Mouse (Mus musculus) heart, postnatal 36 days (tissue): ENCODE measurements around the gene Otulin. TPM values are rescaled to one million over a fixed set of nuclear protein-coding genes. Genes with fewer than 3 reads are reported as not detected.

ENCODE experiments used
- DNase-seq, 2 experiments: peaks; one replicate each; pipeline ENCODE4 v3.0.0; 2021 to 2022
- intact Hi-C: fragments of 180-260 bp; cut with DNase I; formaldehyde crosslinking; loops from one replicate; pipeline ENCODE4 v1.15.1; 2025
- total RNA-seq, 2 experiments: library from RNA; stranded (reverse); gene quantifications; 2 replicates each; pipeline ENCODE4 v1.2.3; 2021

Gene Otulin
- 10 to 100 TPM; 30.4 to 31.0 TPM for total RNA-seq

- peak; percentile 99 to 100 for DNase-seq
- intact Hi-C loops = loop anchor here (5.0 kb wide), 1 partner anchor 163 kb away; the partner anchor contains the start of gene Ank
These were observed at the start of gene Otulin for GRCm38 (mm10) chr15:27630601-27631383. Gene Otulin (minus strand): TSS chr15:27630693.

GRCm38 (mm10) chr15:27678511-27678910, 48.0 kb upstream of the Otulin start:
- no peak for DNase-seq
- intact Hi-C loops = no loop called here

GRCm38 (mm10) chr15:27677801-27678200, 47.3 kb upstream of the Otulin start:
- intact Hi-C loops = no loop called here
- no peak for DNase-seq

GRCm38 (mm10) chr15:27676211-27676610, 45.7 kb upstream of the Otulin start:
- intact Hi-C loops = no loop called here
- DNase-seq = no peak

- no peak for DNase-seq
- intact Hi-C loops = no loop called here
These were observed 44.6 kb upstream of the Otulin start for GRCm38 (mm10) chr15:27675122-27675521.

- no peak for DNase-seq
- intact Hi-C loops = no loop called here
These were observed 43.5 kb upstream of the Otulin start for GRCm38 (mm10) chr15:27674041-27674440.

- intact Hi-C loops = no loop called here
- DNase-seq = no peak
These were observed 42.7 kb upstream of the Otulin start for GRCm38 (mm10) chr15:27673151-27673550.

GRCm38 (mm10) chr15:27672259-27672658, 41.8 kb upstream of the Otulin start:
- no peak for DNase-seq
- intact Hi-C loops = no loop called here

GRCm38 (mm10) chr15:27671612-27672245, 41.2 kb upstream of the Otulin start:
- no peak for DNase-seq

GRCm38 (mm10) chr15:27670708-27671107, 40.2 kb upstream of the Otulin start:
- no peak for DNase-seq
- intact Hi-C loops = no loop called here

More at GRCm38 (mm10) chr15:27671612-27672245, 41.2 kb upstream of the Otulin start:
- intact Hi-C loops = no loop called here

- DNase-seq = no peak
- intact Hi-C loops = no loop called here
These were observed 39.5 kb upstream of the Otulin start for GRCm38 (mm10) chr15:27669931-27670411.

GRCm38 (mm10) chr15:27669276-27669675, 38.8 kb upstream of the Otulin start:
- DNase-seq = no peak
- intact Hi-C loops = no loop called here

GRCm38 (mm10) chr15:27668557-27668956, 38.1 kb upstream of the Otulin start:
- intact Hi-C loops = no loop called here
- DNase-seq = no peak

- DNase-seq = no peak
- intact Hi-C loops = no loop called here
These were observed 37.5 kb upstream of the Otulin start for GRCm38 (mm10) chr15:27668001-27668461.

GRCm38 (mm10) chr15:27666911-27667539, 36.5 kb upstream of the Otulin start:
- DNase-seq = no peak
- intact Hi-C loops = no loop called here

GRCm38 (mm10) chr15:27665392-27665911, 35.0 kb upstream of the Otulin start:
- peak; percentile 13 to 22 for DNase-seq
- intact Hi-C loops = no loop called here

- intact Hi-C loops = no loop called here
- DNase-seq = no peak
These were observed 33.6 kb upstream of the Otulin start for GRCm38 (mm10) chr15:27664126-27664525.

GRCm38 (mm10) chr15:27662699-27663098, 32.2 kb upstream of the Otulin start:
- DNase-seq = no peak
- intact Hi-C loops = no loop called here

- no peak for DNase-seq
- intact Hi-C loops = no loop called here
These were observed 31.2 kb upstream of the Otulin start for GRCm38 (mm10) chr15:27661696-27662095.

- peak; percentile 87 to 89 for DNase-seq
- intact Hi-C loops = loop anchor here (2.0 to 5.0 kb wide), 3 partner anchors 55 to 518 kb away; no protein-coding TSS in a partner anchor
These were observed 29.2 kb upstream of the Otulin start for GRCm38 (mm10) chr15:27659592-27660244.
